Mouse (Mus musculus) cerebellum, postnatal 25 days (tissue): Measurements from ENCODE around the gene Uqcr10.
A peak's percentile ranks its signal among the peaks of the same experiment; 100 is the strongest.

Experiments
- DNase-seq, 2 experiments: peaks; one replicate each; pipeline ENCODE4 v3.0.0; 2021; ENCODE audit warnings: mixed read lengths in 2 of 2

Uqcr10 gene

GRCm38 (mm10) chr11:4704072-4704964 is at the start of gene Uqcr10, which contains the start of gene Zmat5:
Uqcr10 (minus strand) TSS chr11:4704342.
Zmat5 (plus strand) TSS chr11:4704678.
- peak; percentile 94 to 95 for DNase-seq

- DNase-seq, result no peak
Measured at GRCm38 (mm10) chr11:4752836-4753235, 48.7 kb upstream of the Uqcr10 start.

GRCm38 (mm10) chr11:4750263-4750662 is 46.1 kb upstream of the Uqcr10 start:
- DNase-seq, result no peak

- DNase-seq, result no peak
Measured at GRCm38 (mm10) chr11:4747285-4747684, 43.1 kb upstream of the Uqcr10 start.

- DNase-seq, result peak in 1 of 2 experiments; percentile 46
Measured at GRCm38 (mm10) chr11:4746733-4747132, 42.6 kb upstream of the Uqcr10 start, which contains the start of gene Cabp7. Cabp7 (minus strand) TSS chr11:4746778.

GRCm38 (mm10) chr11:4745969-4746368 is 41.8 kb upstream of the Uqcr10 start:
- DNase-seq, result peak in 1 of 2 experiments; percentile 29

GRCm38 (mm10) chr11:4744691-4745090 is 40.5 kb upstream of the Uqcr10 start:
- DNase-seq, result no peak

- no peak for DNase-seq
Measured at GRCm38 (mm10) chr11:4740785-4741184, 36.6 kb upstream of the Uqcr10 start.

GRCm38 (mm10) chr11:4738719-4739118 is 34.6 kb upstream of the Uqcr10 start:
- DNase-seq, result no peak

- DNase-seq, result peak; percentile 77 to 85
Measured at GRCm38 (mm10) chr11:4737682-4738081, 33.5 kb upstream of the Uqcr10 start.

- no peak for DNase-seq
Measured at GRCm38 (mm10) chr11:4736355-4736754, 32.2 kb upstream of the Uqcr10 start.

- DNase-seq, result no peak
Measured at GRCm38 (mm10) chr11:4734179-4734578, 30.0 kb upstream of the Uqcr10 start.

GRCm38 (mm10) chr11:4731781-4732180 is 27.6 kb upstream of the Uqcr10 start:
- peak; percentile 68 to 75 for DNase-seq

GRCm38 (mm10) chr11:4730913-4731312 is 26.8 kb upstream of the Uqcr10 start:
- no peak for DNase-seq

GRCm38 (mm10) chr11:4730096-4730495 is 26.0 kb upstream of the Uqcr10 start:
- DNase-seq, result no peak

- DNase-seq, result no peak
Measured at GRCm38 (mm10) chr11:4729603-4730002, 25.5 kb upstream of the Uqcr10 start.

GRCm38 (mm10) chr11:4721728-4722127 is 17.6 kb upstream of the Uqcr10 start:
- no peak for DNase-seq

GRCm38 (mm10) chr11:4720900-4721580 is 16.9 kb upstream of the Uqcr10 start:
- DNase-seq, result peak; percentile 76 to 81

GRCm38 (mm10) chr11:4720393-4720792 is 16.3 kb upstream of the Uqcr10 start:
- DNase-seq, result no peak

GRCm38 (mm10) chr11:4719961-4720360 is 15.8 kb upstream of the Uqcr10 start:
- DNase-seq, result no peak

- peak; percentile 47 to 53 for DNase-seq
Measured at GRCm38 (mm10) chr11:4718548-4718947, 14.4 kb upstream of the Uqcr10 start.

- peak in 1 of 2 experiments; percentile 47 for DNase-seq
Measured at GRCm38 (mm10) chr11:4716530-4717236, 12.5 kb upstream of the Uqcr10 start.

- DNase-seq, result no peak
Measured at GRCm38 (mm10) chr11:4715596-4715995, 11.5 kb upstream of the Uqcr10 start.
